Comparison of ENCODE assay signal across 24 mouse cellular contexts in genomic region chr5:92994309-92994708, GRCm38 (mm10). TPM values are rescaled to one million over a fixed set of nuclear protein-coding genes. Genes with fewer than 3 reads are reported as not detected.
DNase-seq lines count a peak whose midpoint lies in the region; ATAC-seq lines count a peak whose summit lies in the region.
"Had no signal": no experiment of that assay in that cellular context is flagged by ENCODE, and none has a peak within 500 bp of the region (broad histone marks: within the 10 kb centered on the region; RNA-seq: fewer than 3 reads in every experiment).

No protein-coding gene starts in this region.

- no peak for DNase-seq in heart, embryonic 10.5 days (ENCODE audit: low spot score)
- no peak for DNase-seq in heart, postnatal 4 days
- DNase-seq in MEL-GATA-1-ER (ENCODE audit: extremely low read depth, low read depth), result peak; percentile 78
- no peak for DNase-seq in right cerebral cortex, adult 2 months (ENCODE audit: low spot score in 2 of 2)
- no peak for DNase-seq in c-Kit-positive CD71-positive TER-119-positive erythroid progenitor cells, embryonic 14.5 days (ENCODE audit: low spot score)
- DNase-seq: adrenal gland, adult 8-10 months; adrenal gland, postnatal 25 days; cerebellum, adult 18-20 months; cerebellum, adult 9-11 months; cerebellum, postnatal 25 days; gastrocnemius, postnatal 25 days; heart, adult 18-20 months; heart, postnatal 14 days had no signal

- H3K27ac ChIP-seq in heart, embryonic 10.5 days, result 0 out of 2 replicates have a peak overlapping the region, but pooled peaks have one; percentile 59
- peak overlapping the region; percentile 66 for H3K27ac ChIP-seq in intestine, embryonic 16.5 days (ENCODE audit: low read length)
- H3K27ac ChIP-seq: embryonic facial prominence, embryonic 13.5 days; forebrain, embryonic 12.5 days; forebrain, embryonic 15.5 days; hindbrain, embryonic 12.5 days; hindbrain, embryonic 15.5 days had no signal

- 73% methylated on average over 6 of the region's 6 CpGs for WGBS in heart, embryonic 10.5 days
- 69% methylated on average over 6 of the region's 6 CpGs for WGBS in intestine, embryonic 16.5 days

- H3K4me1 ChIP-seq in heart, embryonic 10.5 days, result peaks cover 41% of the 10 kb centered on the region
- H3K4me1 ChIP-seq in intestine, embryonic 16.5 days (ENCODE audit: control insufficient read depth, insufficient read depth, low read length), result peaks cover 32% of the 10 kb centered on the region
- H3K4me1 ChIP-seq: forebrain, embryonic 15.5 days; hindbrain, embryonic 15.5 days had no signal

- no peaks in the 10 kb centered on the region for H3K36me3 ChIP-seq in heart, embryonic 10.5 days
- no peaks in the 10 kb centered on the region for H3K36me3 ChIP-seq in intestine, embryonic 16.5 days (ENCODE audit: control insufficient read depth, insufficient read depth, low read length)
- H3K36me3 ChIP-seq: embryonic facial prominence, embryonic 13.5 days; forebrain, embryonic 12.5 days; forebrain, embryonic 15.5 days; heart, embryonic 13.5 days; hindbrain, embryonic 12.5 days; hindbrain, embryonic 15.5 days had no signal

- no peaks in the 10 kb centered on the region for H3K27me3 ChIP-seq in heart, embryonic 10.5 days (ENCODE audit: insufficient read depth, poor library complexity, severe bottlenecking)
- H3K27me3 ChIP-seq in intestine, embryonic 16.5 days (replicated peaks; ENCODE audit: control insufficient read depth, insufficient read depth, low read length), result no peaks in the 10 kb centered on the region
- H3K27me3 ChIP-seq: embryonic facial prominence, embryonic 13.5 days; forebrain, embryonic 12.5 days; forebrain, embryonic 15.5 days; heart, embryonic 13.5 days; hindbrain, embryonic 12.5 days; hindbrain, embryonic 15.5 days had no signal

- H3K4me3 ChIP-seq in heart, embryonic 10.5 days, result no peak overlapping the region
- no peak overlapping the region for H3K4me3 ChIP-seq in intestine, embryonic 16.5 days (ENCODE audit: low read length)
- H3K4me3 ChIP-seq: embryonic facial prominence, embryonic 13.5 days; erythroblast, embryonic 14.5 days; forebrain, embryonic 12.5 days; forebrain, embryonic 15.5 days; heart, embryonic 13.5 days; hindbrain, embryonic 12.5 days; hindbrain, embryonic 15.5 days had no signal

- no peak overlapping the region for H3K9ac ChIP-seq in intestine, embryonic 16.5 days (ENCODE audit: low read depth, low read length)
- H3K9ac ChIP-seq: embryonic facial prominence, embryonic 13.5 days; forebrain, embryonic 12.5 days; forebrain, embryonic 15.5 days; heart, embryonic 13.5 days; hindbrain, embryonic 12.5 days; hindbrain, embryonic 15.5 days had no signal

- ATAC-seq in intestine, embryonic 16.5 days, result peak; percentile 65
- ATAC-seq: activated CD4-positive, CD25-positive, alpha-beta regulatory T cell, adult 4 months; forebrain, embryonic 15.5 days had no signal

- H3K9me3 ChIP-seq in heart, embryonic 10.5 days, result no peaks in the 10 kb centered on the region
- no peaks in the 10 kb centered on the region for H3K9me3 ChIP-seq in intestine, embryonic 16.5 days (ENCODE audit: control insufficient read depth, low read length)
- H3K9me3 ChIP-seq: embryonic facial prominence, embryonic 13.5 days; forebrain, embryonic 12.5 days; forebrain, embryonic 15.5 days; heart, embryonic 13.5 days; hindbrain, embryonic 12.5 days; hindbrain, embryonic 15.5 days had no signal

- H3K4me2 ChIP-seq in intestine, embryonic 16.5 days (ENCODE audit: low read depth, low read length), result no peak overlapping the region
- H3K4me2 ChIP-seq: embryonic facial prominence, embryonic 13.5 days; forebrain, embryonic 12.5 days; forebrain, embryonic 15.5 days; heart, embryonic 13.5 days; hindbrain, embryonic 12.5 days; hindbrain, embryonic 15.5 days had no signal

RNA-seq across cellular contexts. Expression of gene Sowahb, which starts 50.5 kb away (rescaled TPM):
- 0.73 and 1.2 TPM in 2 replicates for polyA plus RNA-seq in heart, embryonic 10.5 days (2016; fragmentation: Nextera tagmentation; extraction: Ambion mirVana)
- total RNA-seq in heart, postnatal 4 days (2021), result under 1 TPM in 1 of 2 experiments, not detected in 1; 0.10 TPM
- 5.2 and 7.6 TPM in 2 replicates for polyA plus RNA-seq in intestine, embryonic 16.5 days (2015; fragmentation: Nextera tagmentation; extraction: Ambion mirVana)
- total RNA-seq: adrenal gland, postnatal 25 days; common myeloid progenitor, adult 5-6 weeks; gastrocnemius, postnatal 25 days; heart, postnatal 14 days; hematopoietic stem cell, adult 5-6 weeks had no signal
- polyA plus RNA-seq: activated CD4-positive, CD25-positive, alpha-beta regulatory T cell, adult 4 months; heart, embryonic 13.5 days; hindbrain, embryonic 15.5 days had no signal
